Mouse (Mus musculus) G1E (cell line): Measurements from ENCODE around the gene Dok5. TPM values are rescaled to one million over a fixed set of nuclear protein-coding genes. Genes with fewer than 3 reads are reported as not detected.

Experiments
- ATAC-seq: 2 replicates; pipeline ENCODE4 v1.8.0; 2016; ENCODE audit warnings: mild to moderate bottlenecking; ENCODE audit not compliant: insufficient number of reproducible peaks, poor library complexity, low FRiP score, severe bottlenecking; ENCODE audit errors: extremely low read depth
- DNase-seq: peaks from one replicate; pipeline ENCODE4 v3.0.0; 2012; ENCODE audit warnings: low spot score
- H3K27me3 ChIP-seq: 2 replicates; pipeline ENCODE4 v1.6.1; 2012; ENCODE audit warnings: mild to moderate bottlenecking, low read length, inconsistent platforms; ENCODE audit not compliant: insufficient read depth
- H3K36me3 ChIP-seq: replicated peaks from 2 replicates; pipeline ENCODE3; 2012; ENCODE audit warnings: mild to moderate bottlenecking, inconsistent platforms
- H3K4me1 ChIP-seq: 2 replicates; pipeline ENCODE4 v1.6.1; 2012; ENCODE audit warnings: low read depth, low read length, inconsistent platforms, mixed read lengths; ENCODE audit not compliant: insufficient read depth
- H3K4me3 ChIP-seq: 2 replicates; pipeline ENCODE4 v1.5.1; 2012; ENCODE audit warnings: low read depth, mild to moderate bottlenecking, inconsistent platforms, low read length, moderate library complexity, mixed read lengths
- H3K9me3 ChIP-seq: replicated peaks from 2 replicates; pipeline ENCODE4 v1.6.1; 2012; ENCODE audit warnings: inconsistent platforms
- CTCF ChIP-seq: IDR thresholded peaks from 2 replicates; pipeline ENCODE4 v1.5.1; 2012; ENCODE audit warnings: low read depth, low read length, inconsistent platforms, mixed read lengths
- GATA1 ChIP-seq: IDR thresholded peaks from 2 replicates; pipeline ENCODE4 v1.6.1; 2012; ENCODE audit warnings: borderline replicate concordance, low read length, inconsistent platforms, mixed read lengths
- GATA2 ChIP-seq: IDR thresholded peaks from 2 replicates; pipeline ENCODE4 v1.6.1; 2012; ENCODE audit warnings: low read depth, low read length, inconsistent platforms, borderline replicate concordance
- POLR2AphosphoS5 ChIP-seq: IDR thresholded peaks from 2 replicates; pipeline ENCODE4 v1.6.1; 2012; ENCODE audit warnings: low read depth, low read length, inconsistent platforms; ENCODE audit not compliant: insufficient replicate concordance
- TAL1 ChIP-seq: conservative IDR thresholded peaks from 2 replicates; pipeline ENCODE4 v1.6.1; 2012; ENCODE audit warnings: low read depth, low read length, inconsistent platforms, mixed read lengths
- polyA plus RNA-seq: library from polyadenylated mRNA; stranded (reverse); fragments of >175 nt; gene quantifications from 2 replicates; pipeline ENCODE4 v1.2.3, GENCODE M21; 2012
- total RNA-seq, 2 experiments: library from RNA; stranded (forward) in 1 of 2; stranded (reverse) in 1 of 2; fragments of 200-1000 nt in 1 of 2; fragments of >200 nt in 1 of 2; fragmentation: Nextera tagmentation in 1 of 2; gene quantifications; 2 replicates each; pipeline ENCODE4 v1.2.3; 2014 to 2017

The Dok5 gene
- total and polyA plus RNA-seq, 3 experiments, result 0.11 TPM; not detected in 2

DNA sequence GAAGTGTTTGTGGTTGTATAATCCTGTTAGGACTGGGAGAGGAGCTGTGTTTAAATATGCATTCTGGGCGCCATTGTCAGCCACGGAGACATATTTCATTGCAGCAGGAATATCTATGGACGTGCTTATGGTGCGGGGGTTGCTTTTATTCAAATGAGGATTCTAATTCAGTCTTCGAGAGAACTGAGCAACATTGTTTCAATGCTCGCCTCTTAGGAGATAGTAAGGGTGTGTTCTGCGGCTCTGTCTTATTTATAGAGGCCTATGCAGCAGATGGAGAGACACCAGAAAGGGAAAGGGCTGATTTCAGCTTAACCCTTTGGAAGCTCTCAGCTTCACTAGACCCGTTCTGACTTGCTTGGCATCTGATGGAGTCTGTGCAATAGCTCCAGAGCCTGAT is 35.6 kb downstream of the Dok5 start:
- Histone ChIP-seq H3K4me3 (no peak overlapping the region), H3K36me3 (no peaks in the 10 kb centered on the region), H3K9me3 (peaks cover 77% of the 10 kb centered on the region), H3K27me3 (no peaks in the 10 kb centered on the region), H3K4me1 (no peaks in the 10 kb centered on the region)
- DNase-seq, result no peak
- no peak for ATAC-seq
- TF ChIP-seq GATA1 (no peak), TAL1 (no peak), GATA2 (no peak), POLR2AphosphoS5 (no peak), CTCF (no peak)

DNA sequence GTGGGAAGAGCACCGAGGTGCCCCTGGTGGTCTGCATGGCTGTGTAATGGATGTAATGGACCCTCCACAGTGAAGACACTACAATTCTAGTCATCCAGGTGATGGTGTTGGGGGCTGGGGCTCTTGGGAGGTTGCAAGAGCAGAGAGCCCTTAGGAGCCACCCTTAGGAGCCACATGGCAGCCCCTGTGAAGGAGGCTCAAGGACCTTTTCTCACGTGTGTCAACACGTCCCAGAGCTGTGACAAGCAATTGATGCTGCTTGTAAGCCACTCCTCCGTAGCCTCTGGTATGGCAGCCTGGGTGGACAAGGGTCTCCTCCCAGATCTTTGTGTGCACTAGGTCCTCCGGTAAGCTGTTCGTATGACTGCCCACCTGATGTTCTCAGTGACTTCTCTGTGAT is 37.1 kb downstream of the Dok5 start:
- Histone ChIP-seq H3K9me3 (peaks cover 79% of the 10 kb centered on the region), H3K27me3 (no peaks in the 10 kb centered on the region), H3K4me1 (no peaks in the 10 kb centered on the region), H3K4me3 (no peak overlapping the region), H3K36me3 (no peaks in the 10 kb centered on the region)
- ATAC-seq, result no peak
- no peak for TF ChIP-seq GATA2
- no peak for TF ChIP-seq GATA1
- no peak for TF ChIP-seq POLR2AphosphoS5
- no peak for TF ChIP-seq CTCF
- TF ChIP-seq TAL1, result no peak
- DNase-seq, result no peak

DNA sequence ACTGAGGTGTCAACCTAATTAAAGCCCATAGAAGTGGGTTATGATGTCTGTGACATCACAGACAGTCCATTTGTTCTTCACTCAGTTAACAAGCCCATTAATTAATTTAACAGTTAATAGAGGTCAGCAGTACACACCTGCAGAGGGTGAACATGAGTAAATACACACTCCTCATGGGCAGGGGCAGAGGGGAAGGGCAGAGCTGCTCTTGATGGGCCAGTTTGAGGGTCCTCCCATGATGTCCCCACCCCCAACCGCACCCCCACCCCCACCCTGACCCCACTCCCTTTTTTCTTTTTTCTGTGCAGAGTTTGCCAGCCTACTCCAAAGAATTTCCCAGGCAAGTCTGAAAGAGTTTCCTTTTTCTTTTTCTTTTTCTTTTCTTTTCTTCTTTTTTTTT is 39.9 kb downstream of the Dok5 start:
- H3K4me3 ChIP-seq, result no peak overlapping the region
- no peaks in the 10 kb centered on the region for H3K27me3 ChIP-seq
- ATAC-seq, result no peak
- H3K36me3 ChIP-seq, result no peaks in the 10 kb centered on the region
- H3K9me3 ChIP-seq, result peaks cover 79% of the 10 kb centered on the region
- no peak for DNase-seq
- H3K4me1 ChIP-seq, result no peaks in the 10 kb centered on the region
- no peak for TF ChIP-seq CTCF
- no peak for TF ChIP-seq GATA2
- TF ChIP-seq POLR2AphosphoS5, result no peak
- TF ChIP-seq GATA1, result no peak
- TF ChIP-seq TAL1, result no peak

- no peaks in the 10 kb centered on the region for H3K4me1 ChIP-seq
- H3K4me3 ChIP-seq, result no peak overlapping the region
- no peak for TF ChIP-seq GATA2
- no peak for TF ChIP-seq GATA1
- no peak for TF ChIP-seq TAL1
- TF ChIP-seq CTCF, result no peak
- no peak for TF ChIP-seq POLR2AphosphoS5
- peaks cover 80% of the 10 kb centered on the region for H3K9me3 ChIP-seq
- DNase-seq, result no peak
- ATAC-seq, result no peak
- H3K36me3 ChIP-seq, result no peaks in the 10 kb centered on the region
- H3K27me3 ChIP-seq, result no peaks in the 10 kb centered on the region
These were observed 40.7 kb downstream of the Dok5 start for GRCm38 (mm10) chr2:170772126-170772884.

DNA sequence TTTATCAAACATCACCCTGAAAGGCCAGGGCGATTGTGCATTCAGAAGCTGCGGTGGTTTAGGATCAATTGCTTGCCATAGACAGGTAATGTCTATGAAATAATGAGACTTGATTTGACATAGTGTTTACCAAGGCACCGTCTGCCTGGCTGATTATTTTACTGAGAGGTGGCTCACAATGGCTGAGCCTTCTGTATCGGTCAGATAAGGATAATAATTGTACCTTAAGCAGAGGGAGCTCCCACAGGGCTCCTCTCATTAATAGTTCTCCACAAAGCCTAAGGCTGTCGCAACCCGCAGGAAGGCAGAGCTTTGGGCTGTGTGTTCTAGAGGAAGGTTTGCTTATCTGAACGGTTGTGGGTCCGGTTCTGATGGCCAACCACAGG is 41.3 kb downstream of the Dok5 start:
- DNase-seq (no peak), ATAC-seq (no peak)
- Histone ChIP-seq H3K4me3 (no peak overlapping the region), H3K9me3 (peaks cover 80% of the 10 kb centered on the region), H3K4me1 (no peaks in the 10 kb centered on the region), H3K36me3 (no peaks in the 10 kb centered on the region), H3K27me3 (no peaks in the 10 kb centered on the region)
- TF ChIP-seq CTCF, result no peak
- no peak for TF ChIP-seq GATA1
- no peak for TF ChIP-seq GATA2
- no peak for TF ChIP-seq TAL1
- no peak for TF ChIP-seq POLR2AphosphoS5

DNA sequence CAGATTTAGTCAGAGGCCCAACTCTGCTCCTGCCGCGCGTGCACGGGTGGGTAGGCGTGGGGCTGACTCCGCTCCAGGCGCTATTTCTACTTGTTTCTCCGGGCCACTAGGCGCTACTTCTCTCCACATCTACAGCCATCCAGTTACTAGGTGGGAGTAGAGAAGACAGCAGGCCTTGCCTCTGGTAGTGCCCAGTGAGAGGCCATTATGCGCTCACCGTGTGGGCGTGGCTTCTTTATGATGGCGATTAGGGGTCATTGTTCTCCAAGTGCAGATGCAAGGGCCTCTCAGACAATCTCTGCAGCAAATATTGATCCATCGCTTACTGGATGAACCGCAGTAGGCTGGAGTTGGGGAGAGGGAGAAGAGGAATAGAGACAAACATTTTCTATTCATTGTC is 44.0 kb downstream of the Dok5 start:
- H3K4me1 ChIP-seq, result no peaks in the 10 kb centered on the region

DNA sequence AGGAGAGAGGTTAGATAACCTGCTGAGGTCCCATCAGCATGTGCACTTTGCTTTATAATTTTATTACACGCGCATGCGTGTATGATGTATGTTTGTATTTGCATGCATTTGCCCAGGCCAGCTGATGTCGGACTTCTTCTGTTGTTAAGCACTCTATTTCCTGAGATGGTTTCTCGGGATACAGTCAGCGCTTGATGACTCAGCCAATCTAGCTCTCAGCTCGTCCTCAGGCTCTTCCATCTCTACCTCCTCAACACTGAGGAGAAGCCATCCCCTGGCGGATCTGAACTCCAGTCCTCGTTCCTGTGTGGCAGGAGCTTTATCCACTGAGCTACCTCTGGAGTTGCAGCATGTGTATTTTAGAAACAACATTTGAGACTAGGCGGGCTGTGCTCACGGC is 44.5 kb downstream of the Dok5 start:
- Histone ChIP-seq H3K4me3 (no peak overlapping the region), H3K36me3 (no peaks in the 10 kb centered on the region), H3K4me1 (no peaks in the 10 kb centered on the region), H3K9me3 (peaks cover 79% of the 10 kb centered on the region), H3K27me3 (no peaks in the 10 kb centered on the region)
- TF ChIP-seq GATA1, result no peak
- no peak for TF ChIP-seq CTCF
- no peak for TF ChIP-seq POLR2AphosphoS5
- TF ChIP-seq GATA2, result no peak
- TF ChIP-seq TAL1, result no peak
- no peak for ATAC-seq
- DNase-seq, result no peak

More for the DNA sequence above, 44.0 kb downstream of the Dok5 start:
- TF ChIP-seq CTCF (no peak), TAL1 (no peak), GATA1 (no peak), POLR2AphosphoS5 (no peak), GATA2 (no peak)
- H3K9me3 ChIP-seq, result peaks cover 80% of the 10 kb centered on the region
- DNase-seq (no peak), ATAC-seq (no peak)
- H3K4me3 ChIP-seq, result no peak overlapping the region
- no peaks in the 10 kb centered on the region for H3K27me3 ChIP-seq
- no peaks in the 10 kb centered on the region for H3K36me3 ChIP-seq
